Mouse (Mus musculus) heart, postnatal 14 days (tissue): ENCODE data around the gene Ramac. TPM values are rescaled to one million over a fixed set of nuclear protein-coding genes. Genes with fewer than 3 reads are reported as not detected.

ENCODE experiments used
- DNase-seq, 2 experiments: peaks; one replicate each; pipeline ENCODE4 v3.0.0; 2021 to 2022
- intact Hi-C: fragments of 180-260 bp; cut with DNase I; formaldehyde crosslinking; loops from one replicate; pipeline ENCODE4 v1.15.1; 2025
- total RNA-seq, 2 experiments: library from RNA; stranded (reverse); gene quantifications; 2 replicates each; pipeline ENCODE4 v1.2.3; 2021

Gene Ramac
- total RNA-seq, 2 experiments from 2014 or later, result 28.8 to 30.3 TPM

- intact Hi-C loops, result no loop called here
- DNase-seq, result peak; percentile 12 to 18
These were observed 10.2 kb downstream of the Ramac start for GRCm38 (mm10) chr7:81772786-81773539.

- DNase-seq, result no peak
- intact Hi-C loops, result no loop called here
These were observed 12.6 kb downstream of the Ramac start for GRCm38 (mm10) chr7:81775325-81775724.

GRCm38 (mm10) chr7:81777667-81778218 is 15.0 kb downstream of the Ramac start:
- intact Hi-C loops, result no loop called here

GRCm38 (mm10) chr7:81788536-81788935 is 25.8 kb downstream of the Ramac start:
- intact Hi-C loops, result loop anchor here (5.0 to 10.0 kb wide), 4 partner anchors 39 to 476 kb away; partner anchors contain the start of genes Btbd1 and Hdgfl3
- DNase-seq, result no peak

More at GRCm38 (mm10) chr7:81777667-81778218, 15.0 kb downstream of the Ramac start:
- DNase-seq, result no peak

- DNase-seq, result peak; percentile 89
- intact Hi-C loops, result loop anchor here (1.0 to 10.0 kb wide), 5 partner anchors 38 to 476 kb away; partner anchors contain the start of genes Btbd1 and Hdgfl3
These were observed 26.5 kb downstream of the Ramac start, which contains the start of gene 3110040N11Rik for GRCm38 (mm10) chr7:81789095-81789757. Gene 3110040N11Rik, minus strand, starts transcription at chr7:81789478.

GRCm38 (mm10) chr7:81806067-81806466 is 43.3 kb downstream of the Ramac start:
- no peak for DNase-seq
- intact Hi-C loops, result no loop called here

Other genes starting within 250 kb of the Ramac start
- 100 to 1,000 TPM; 241 to 254 TPM for gene Fsd2, start 196.0 kb upstream of the Ramac start, total RNA-seq
- 1 to 10 TPM; 8.6 to 9.1 TPM for gene Whamm, start 191.7 kb upstream of the Ramac start, total RNA-seq
- 10 to 100 TPM; 69.7 to 70.8 TPM for gene Homer2, start 55.4 kb upstream of the Ramac start, total RNA-seq
- 10 to 100 TPM; 22.5 to 23.1 TPM for gene 3110040N11Rik, start 26.6 kb downstream of the Ramac start, total RNA-seq
- gene Btbd1, start 66.5 kb downstream of the Ramac start, total RNA-seq, result 100 to 1,000 TPM; 135 TPM
- gene Gm10160, start 92.9 kb downstream of the Ramac start, total RNA-seq, result not detected
- gene Tm6sf1, start 96.1 kb downstream of the Ramac start, total RNA-seq, result 10 to 100 TPM; 18.1 to 18.3 TPM
- gene Hdgfl3, start 171.5 kb downstream of the Ramac start, total RNA-seq, result 1 to 10 TPM; 8.3 to 9.5 TPM
- gene Bnc1, start 229.4 kb downstream of the Ramac start, total RNA-seq, result 1 to 10 TPM; 1.6 to 2.2 TPM